Mouse (Mus musculus) stomach, embryonic 16.5 days (tissue): ENCODE measurements around the gene Cux1. TPM values are rescaled to one million over a fixed set of nuclear protein-coding genes. Genes with fewer than 3 reads are reported as not detected.
A peak's percentile ranks its signal among the peaks of the same experiment; 100 is the strongest.

Source experiments
- ATAC-seq: fragments of 200-750 bp; cut with Nextera tagmentation; 2 replicates; pipeline ENCODE4 v1.8.0; 2017; ENCODE audit warnings: moderate number of reproducible peaks, moderate TSS enrichment; ENCODE audit not compliant: insufficient read depth, low FRiP score
- H3K27ac ChIP-seq: fragments of 300-500 bp; sonication (generic); 2 replicates; pipeline ENCODE4 v1.5.1; 2014; ENCODE audit warnings: low read length
- H3K27me3 ChIP-seq: fragments of 300-500 bp; sonication (generic); 2 replicates; pipeline ENCODE4 v1.6.1; 2014; ENCODE audit warnings: low read length, control low read depth, mixed read lengths; ENCODE audit not compliant: control insufficient read depth, insufficient read depth
- H3K36me3 ChIP-seq: fragments of 300-500 bp; sonication (generic); 2 replicates; pipeline ENCODE4 v1.6.1; 2014; ENCODE audit warnings: low read length; ENCODE audit not compliant: control insufficient read depth, insufficient read depth
- H3K4me1 ChIP-seq: fragments of 300-500 bp; sonication (generic); 2 replicates; pipeline ENCODE4 v1.6.1; 2014; ENCODE audit warnings: low read length, control low read depth, mixed read lengths; ENCODE audit not compliant: control insufficient read depth, insufficient read depth
- H3K4me2 ChIP-seq: fragments of 300-500 bp; sonication (generic); 2 replicates; pipeline ENCODE4 v1.6.1; 2014; ENCODE audit warnings: low read depth, low read length, mixed read lengths
- H3K4me3 ChIP-seq: fragments of 300-500 bp; sonication (generic); replicated peaks from 2 replicates; pipeline ENCODE4 v1.5.1; 2014; ENCODE audit warnings: mild to moderate bottlenecking, low read length
- H3K9ac ChIP-seq: fragments of 300-500 bp; sonication (generic); 2 replicates; pipeline ENCODE4 v1.6.1; 2014; ENCODE audit warnings: low read length
- H3K9me3 ChIP-seq: fragments of 300-500 bp; sonication (generic); replicated peaks from 2 replicates; pipeline ENCODE4 v1.6.1; 2016; ENCODE audit warnings: low read length, control low read depth; ENCODE audit not compliant: control insufficient read depth
- WGBS: fragments of 180-500 bp; shearing (Covaris S2); extraction: QIAGEN DNeasy Blood & Tissue Kit; methylation state at CpG from one replicate; pipeline ENCODE4 v1.1.7; 2014; 5-methylcytosine and 5-hydroxymethylcytosine counted together
- polyA plus RNA-seq: library from polyadenylated mRNA; unstranded; fragments of >200 nt; fragmentation: Nextera tagmentation; extraction: Ambion mirVana; gene quantifications from 2 replicates; pipeline ENCODE4 v1.2.1, GENCODE M21; 2015

The Cux1 gene
- polyA plus RNA-seq, 1 experiment from 2014 or later = 77.7 TPM

GRCm38 (mm10) chr5:136570171-136570570, 2.9 kb upstream of the Cux1 start:
- no peak overlapping the region for H3K4me2 ChIP-seq
- H3K27ac ChIP-seq = no peak overlapping the region
- WGBS = 39% methylated on average over 7 of the region's 7 CpGs
- H3K27me3 ChIP-seq = no peaks in the 10 kb centered on the region
- H3K36me3 ChIP-seq = no peaks in the 10 kb centered on the region
- H3K9ac ChIP-seq = no peak overlapping the region
- ATAC-seq = no peak
- H3K9me3 ChIP-seq = no peaks in the 10 kb centered on the region
- H3K4me1 ChIP-seq = peaks cover 5% of the 10 kb centered on the region; the same call in 1 of the 2 replicates
- H3K4me3 ChIP-seq = no peak overlapping the region

- H3K36me3 ChIP-seq = no peaks in the 10 kb centered on the region
- no peaks in the 10 kb centered on the region for H3K27me3 ChIP-seq
- peak overlapping the region; percentile 96 for H3K4me3 ChIP-seq
- no peaks in the 10 kb centered on the region for H3K9me3 ChIP-seq
- H3K4me1 ChIP-seq = peaks cover 15% of the 10 kb centered on the region
- H3K27ac ChIP-seq = no peak overlapping the region
- peak overlapping the region; percentile 97 for H3K9ac ChIP-seq
- H3K4me2 ChIP-seq = peak overlapping the region; percentile 100
- WGBS = under 1% methylated on average over 36 of the region's 36 CpGs
- no peak for ATAC-seq
Observed at GRCm38 (mm10) chr5:136568776-136569175, 1.5 kb upstream of the Cux1 start.

GRCm38 (mm10) chr5:136568026-136568765, 906 bp upstream of the Cux1 start:
- Histone ChIP-seq H3K36me3 (no peaks in the 10 kb centered on the region), H3K4me1 (peaks cover 19% of the 10 kb centered on the region), H3K9me3 (no peaks in the 10 kb centered on the region), H3K27ac (no peak overlapping the region), H3K9ac (peak overlapping the region; percentile 97), H3K4me3 (peak overlapping the region; percentile 96), H3K4me2 (peak overlapping the region; percentile 100), H3K27me3 (no peaks in the 10 kb centered on the region)
- under 1% methylated on average over 36 of the region's 36 CpGs for WGBS
- ATAC-seq = peak; percentile 12; the same call in 1 of the 2 replicates

- Histone ChIP-seq H3K4me2 (peak overlapping the region; percentile 100), H3K9me3 (no peaks in the 10 kb centered on the region), H3K4me3 (peak overlapping the region; percentile 96), H3K27ac (peak overlapping the region; percentile 86), H3K4me1 (peaks cover 24% of the 10 kb centered on the region), H3K9ac (peak overlapping the region; percentile 97), H3K27me3 (no peaks in the 10 kb centered on the region), H3K36me3 (no peaks in the 10 kb centered on the region)
- under 1% methylated on average over 31 of the region's 31 CpGs for WGBS
- ATAC-seq = peak; percentile 38; the same call in 1 of the 2 replicates
Observed at GRCm38 (mm10) chr5:136566812-136567175, 496 bp downstream of the Cux1 start.

- Histone ChIP-seq H3K9me3 (no peaks in the 10 kb centered on the region), H3K27ac (peak overlapping the region; percentile 86), H3K4me3 (peak overlapping the region; percentile 96), H3K4me2 (peak overlapping the region; percentile 100), H3K36me3 (no peaks in the 10 kb centered on the region), H3K27me3 (no peaks in the 10 kb centered on the region), H3K4me1 (peaks cover 24% of the 10 kb centered on the region), H3K9ac (peak overlapping the region; percentile 97)
- WGBS = under 1% methylated on average over 61 of the region's 79 CpGs
- ATAC-seq = peak; percentile 42; the same call in 1 of the 2 replicates
Observed at GRCm38 (mm10) chr5:136566001-136566811, 1.1 kb downstream of the Cux1 start.

GRCm38 (mm10) chr5:136565311-136565811, 1.9 kb downstream of the Cux1 start:
- no peaks in the 10 kb centered on the region for H3K36me3 ChIP-seq
- H3K27ac ChIP-seq = peak overlapping the region; percentile 86
- peak overlapping the region; percentile 97 for H3K9ac ChIP-seq
- no peaks in the 10 kb centered on the region for H3K27me3 ChIP-seq
- peak overlapping the region; percentile 96 for H3K4me3 ChIP-seq
- H3K9me3 ChIP-seq = no peaks in the 10 kb centered on the region
- peak overlapping the region; percentile 100 for H3K4me2 ChIP-seq
- no peak for ATAC-seq
- 1% methylated on average over 32 of the region's 32 CpGs for WGBS
- H3K4me1 ChIP-seq = peaks cover 26% of the 10 kb centered on the region

GRCm38 (mm10) chr5:136564613-136565299, 2.5 kb downstream of the Cux1 start:
- Histone ChIP-seq H3K9ac (peak overlapping the region; percentile 97), H3K4me2 (peak overlapping the region; percentile 100), H3K27ac (peak overlapping the region; percentile 86), H3K9me3 (no peaks in the 10 kb centered on the region), H3K4me3 (peak overlapping the region; percentile 96), H3K36me3 (no peaks in the 10 kb centered on the region), H3K4me1 (peaks cover 26% of the 10 kb centered on the region), H3K27me3 (no peaks in the 10 kb centered on the region)
- 26% methylated on average over 11 of the region's 11 CpGs for WGBS
- ATAC-seq = no peak

- Histone ChIP-seq H3K36me3 (no peaks in the 10 kb centered on the region), H3K9me3 (no peaks in the 10 kb centered on the region), H3K4me3 (no peak overlapping the region), H3K9ac (no peak overlapping the region), H3K4me2 (0 out of 2 replicates have a peak overlapping the region, but pooled peaks have one; percentile 27), H3K27me3 (no peaks in the 10 kb centered on the region), H3K27ac (no peak overlapping the region), H3K4me1 (peaks cover 30% of the 10 kb centered on the region)
- ATAC-seq = no peak
- 53% methylated on average over 3 of the region's 3 CpGs for WGBS
Observed at GRCm38 (mm10) chr5:136563996-136564395, 3.3 kb downstream of the Cux1 start.
